Comparison of ENCODE assay signal across 17 mouse cellular contexts in genomic region chrX:36815439-36815838, GRCm38 (mm10).
"Had no signal": no experiment of that assay in that cellular context is flagged by ENCODE, and none has a peak within 500 bp of the region (broad histone marks: within the 10 kb centered on the region; RNA-seq: fewer than 3 reads in every experiment).

No protein-coding gene starts in this region.

- H3K27ac ChIP-seq: intestine, embryonic 15.5 days; layer of hippocampus, adult 2 months; liver, embryonic 13.5 days had no signal

- DNase-seq: kidney, postnatal 14 days; layer of hippocampus, adult 9-11 months; liver, embryonic 13.5 days; lung, adult 2 months; lung, postnatal 14 days; lung, postnatal 4 days; retina, postnatal 1 day; right cerebral cortex, postnatal 25 days; spleen, adult 18-20 months; thymus, adult 18-20 months; thymus, postnatal 36 days had no signal

- H3K4me2 ChIP-seq: intestine, embryonic 15.5 days; liver, embryonic 13.5 days had no signal

- ATAC-seq: intestine, embryonic 15.5 days; midbrain, embryonic 13.5 days; midbrain, embryonic 16.5 days had no signal

- H3K9me3 ChIP-seq: intestine, embryonic 15.5 days; liver, embryonic 13.5 days; midbrain, embryonic 13.5 days; neural tube, embryonic 13.5 days had no signal

- H3K4me3 ChIP-seq: intestine, embryonic 15.5 days; layer of hippocampus, adult 2 months; liver, embryonic 13.5 days; midbrain, embryonic 13.5 days; myocyte; neural tube, embryonic 13.5 days had no signal

- H3K9ac ChIP-seq: intestine, embryonic 15.5 days; liver, embryonic 13.5 days; midbrain, embryonic 13.5 days had no signal

- H3K36me3 ChIP-seq: intestine, embryonic 15.5 days; liver, embryonic 13.5 days; midbrain, embryonic 13.5 days; neural tube, embryonic 13.5 days had no signal

- H3K27me3 ChIP-seq: intestine, embryonic 15.5 days; liver, embryonic 13.5 days; midbrain, embryonic 13.5 days; neural tube, embryonic 13.5 days had no signal

- H3K4me1 ChIP-seq: intestine, embryonic 15.5 days had no signal
